Mouse (Mus musculus) kidney, embryonic 16.5 days (tissue): ENCODE results near the gene Lce3f. TPM values are rescaled to one million over a fixed set of nuclear protein-coding genes. Genes with fewer than 3 reads are reported as not detected.

Source experiments
- ATAC-seq: fragments of 200-750 bp; cut with Nextera tagmentation; 2 replicates; pipeline ENCODE4 v1.8.0; 2017; ENCODE audit warnings: moderate TSS enrichment; ENCODE audit not compliant: low FRiP score, low TSS enrichment
- H3K27ac ChIP-seq: fragments of 300-500 bp; sonication (generic); 2 replicates; pipeline ENCODE4 v1.5.1; 2014; ENCODE audit warnings: low read length
- H3K27me3 ChIP-seq: fragments of 300-500 bp; sonication (generic); 2 replicates; pipeline ENCODE4 v1.6.1; 2014; ENCODE audit warnings: low read length, control low read depth, mixed read lengths; ENCODE audit not compliant: insufficient read depth
- H3K36me3 ChIP-seq: fragments of 300-500 bp; sonication (generic); 2 replicates; pipeline ENCODE4 v1.6.1; 2014; ENCODE audit warnings: low read length, control low read depth, mixed read lengths; ENCODE audit not compliant: insufficient read depth
- H3K4me1 ChIP-seq: fragments of 300-500 bp; sonication (generic); 2 replicates; pipeline ENCODE4 v1.6.1; 2014; ENCODE audit warnings: low read length, control low read depth, mixed read lengths; ENCODE audit not compliant: insufficient read depth
- H3K4me2 ChIP-seq: fragments of 300-500 bp; sonication (generic); replicated peaks from 2 replicates; pipeline ENCODE4 v1.6.1; 2014; ENCODE audit warnings: low read depth, low read length
- H3K4me3 ChIP-seq: fragments of 300-500 bp; sonication (generic); 2 replicates; pipeline ENCODE4 v1.5.1; 2014; ENCODE audit warnings: mild to moderate bottlenecking, low read length
- H3K9ac ChIP-seq: fragments of 300-500 bp; sonication (generic); replicated peaks from 2 replicates; pipeline ENCODE4 v1.6.1; 2014; ENCODE audit warnings: low read length
- H3K9me3 ChIP-seq: fragments of 300-500 bp; sonication (generic); 2 replicates; pipeline ENCODE4 v1.6.1; 2016; ENCODE audit warnings: low read length, control low read depth
- WGBS: fragments of 180-500 bp; shearing (Covaris S2); extraction: QIAGEN DNeasy Blood & Tissue Kit; methylation state at CpG from one replicate; pipeline ENCODE4 v1.1.7; 2014; 5-methylcytosine and 5-hydroxymethylcytosine counted together
- polyA plus RNA-seq: library from polyadenylated mRNA; unstranded; fragments of >200 nt; fragmentation: Nextera tagmentation; extraction: Ambion mirVana; gene quantifications from 2 replicates; pipeline ENCODE4 v1.2.1, GENCODE M21; 2015

Lce3f gene
- polyA plus RNA-seq, 1 experiment from 2014 or later: not detected

DNA sequence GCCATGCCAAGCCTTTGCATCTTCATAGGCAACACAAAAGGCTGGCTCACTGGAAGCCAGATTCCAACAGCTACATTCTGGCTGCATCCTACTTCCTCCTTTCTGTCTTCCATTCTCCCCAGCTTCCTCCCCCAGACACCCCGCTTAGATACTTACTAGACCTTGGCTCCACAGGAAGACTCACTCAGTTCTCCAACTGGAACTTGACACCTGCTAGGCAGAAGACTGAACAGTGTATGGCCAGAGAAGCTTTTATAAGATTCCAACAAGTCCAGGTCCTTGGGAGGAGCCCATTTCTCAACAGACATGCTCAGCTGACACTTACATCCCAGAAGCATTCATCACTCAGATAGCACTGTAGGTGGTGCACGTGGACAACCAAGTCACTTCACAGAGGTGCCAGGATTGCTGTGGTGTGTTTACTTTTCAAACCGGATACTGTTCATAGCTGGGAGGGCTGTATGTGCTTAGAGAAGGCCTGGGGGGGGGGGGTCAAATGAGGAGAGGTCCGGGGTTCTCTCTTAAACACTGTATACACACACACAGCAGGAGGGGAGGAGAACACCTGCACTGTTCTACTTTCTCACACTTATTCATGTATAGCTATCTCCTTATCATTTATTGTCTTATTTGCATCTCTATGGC lies 23.6 kb downstream of the Lce3f start, which contains the start of gene Crct1:
Gene Crct1 (minus strand): TSS at position 228 of the 645 bp plus-strand sequence.
- Histone ChIP-seq H3K4me2 (peak within 1 kb of the TSS; percentile 76), H3K9me3 (no peaks in the 10 kb centered on the region), H3K36me3 (no peaks in the 10 kb centered on the region), H3K27me3 (no peaks in the 10 kb centered on the region), H3K27ac (peak within 1 kb of the TSS; percentile 41), H3K4me1 (0 out of 2 replicates have a peak, but pooled peaks cover 3% of the 10 kb centered on the region), H3K9ac (peak within 1 kb of the TSS; percentile 33), H3K4me3 (peak within 1 kb of the TSS; percentile 48)
- WGBS: 29% methylated on average over 4 of the region's 4 CpGs
- ATAC-seq: peak; percentile 56

DNA sequence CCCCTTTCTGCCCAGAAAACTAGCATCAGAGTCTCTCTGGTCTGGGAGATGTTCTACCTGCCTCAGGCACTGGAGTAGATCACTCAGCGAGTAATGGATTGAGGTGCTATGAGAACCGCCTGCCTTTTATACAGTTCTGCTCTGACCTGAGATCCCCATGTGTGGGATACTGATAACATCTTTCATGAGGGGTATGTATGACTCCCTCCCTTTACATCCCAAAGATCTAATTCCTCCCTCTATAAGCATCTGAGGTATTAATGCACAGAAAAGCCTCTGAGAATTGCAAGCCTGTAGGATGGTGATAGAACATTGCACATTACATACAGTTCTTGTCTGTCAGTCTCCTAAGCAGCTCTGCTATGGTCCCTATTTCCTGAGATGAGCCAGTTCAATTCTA lies 26.9 kb downstream of the Lce3f start, which contains the start of gene Lce1m:
Gene Lce1m (minus strand): TSS at position 101 of the 400 bp plus-strand sequence.
- Histone ChIP-seq H3K27me3 (no peaks in the 10 kb centered on the region), H3K9ac (no peak within 1 kb of the TSS), H3K27ac (no peak within 1 kb of the TSS), H3K4me2 (no peak within 1 kb of the TSS), H3K4me1 (0 out of 2 replicates have a peak, but pooled peaks cover 3% of the 10 kb centered on the region), H3K36me3 (no peaks in the 10 kb centered on the region), H3K9me3 (no peaks in the 10 kb centered on the region), H3K4me3 (no peak within 1 kb of the TSS)
- no peak for ATAC-seq
- WGBS: 94% methylated on average over 2 of the region's 2 CpGs

DNA sequence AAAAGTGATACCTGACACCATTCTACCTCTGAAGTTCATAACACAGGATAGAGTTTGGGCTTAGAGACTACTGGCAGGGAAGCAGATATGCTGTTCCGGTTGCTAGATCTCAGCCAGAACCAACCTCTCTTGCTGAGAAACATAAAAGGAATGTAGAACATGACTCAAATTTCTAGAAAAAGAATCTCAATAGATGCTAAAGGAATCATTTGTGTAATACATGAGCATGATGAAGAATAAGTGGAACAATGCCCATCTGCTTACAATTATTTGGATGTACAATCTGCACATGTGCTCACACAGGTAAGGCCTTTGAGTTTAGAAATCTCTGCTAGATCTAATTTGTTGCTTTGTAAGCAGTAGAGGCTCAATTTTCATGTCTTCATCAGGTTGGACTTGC lies 29.1 kb downstream of the Lce3f start:
- Histone ChIP-seq H3K4me1 (no peaks in the 10 kb centered on the region), H3K4me3 (no peak overlapping the region), H3K27ac (no peak overlapping the region), H3K27me3 (no peaks in the 10 kb centered on the region), H3K4me2 (no peak overlapping the region), H3K9ac (no peak overlapping the region), H3K9me3 (no peaks in the 10 kb centered on the region), H3K36me3 (no peaks in the 10 kb centered on the region)
- no peak for ATAC-seq
- 94% methylated on average over 1 of the region's 1 CpGs for WGBS

DNA sequence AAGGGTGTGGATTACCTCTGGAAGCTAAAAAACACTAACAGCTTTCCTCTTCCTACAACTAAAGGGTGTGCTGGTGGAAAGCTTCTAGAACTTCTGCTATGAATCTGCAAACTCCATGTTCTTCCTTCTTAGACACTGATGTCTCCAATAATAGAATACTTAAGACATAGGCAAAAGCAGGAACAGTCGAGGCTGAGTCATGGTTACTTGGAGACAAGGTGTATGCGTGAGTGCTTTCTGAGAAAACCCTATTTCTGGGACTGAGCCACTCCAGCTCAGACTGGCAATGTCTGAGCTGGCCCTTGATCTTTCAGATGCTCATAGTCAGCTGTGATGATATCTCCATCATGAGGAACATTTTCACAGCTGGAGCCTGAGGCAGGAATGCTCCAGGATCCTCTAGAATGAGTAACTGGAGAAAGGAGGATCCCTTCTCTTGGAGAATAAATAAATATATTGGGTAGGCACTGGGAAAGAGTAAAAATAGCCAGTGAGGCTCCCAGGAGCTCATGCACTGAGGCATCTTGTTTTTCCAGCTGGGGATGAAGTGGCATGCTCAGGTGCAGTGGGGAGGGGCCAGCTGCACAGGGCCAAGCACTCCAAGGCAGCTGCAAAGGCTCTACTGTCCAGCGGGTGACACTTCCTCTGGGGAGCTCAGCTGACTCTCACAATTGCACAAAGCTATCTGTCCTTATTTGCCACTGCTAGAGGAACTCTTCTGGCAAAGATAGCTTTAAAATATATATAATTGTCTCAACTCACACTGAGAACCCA lies 31.6 kb downstream of the Lce3f start:
- no peaks in the 10 kb centered on the region for H3K9me3 ChIP-seq
- no peaks in the 10 kb centered on the region for H3K27me3 ChIP-seq
- ATAC-seq: peak; percentile 87
- H3K36me3 ChIP-seq: no peaks in the 10 kb centered on the region
- H3K4me2 ChIP-seq: no peak overlapping the region
- WGBS: 55% methylated on average over 3 of the region's 3 CpGs
- no peaks in the 10 kb centered on the region for H3K4me1 ChIP-seq
- no peak overlapping the region for H3K4me3 ChIP-seq
- no peak overlapping the region for H3K27ac ChIP-seq
- no peak overlapping the region for H3K9ac ChIP-seq

DNA sequence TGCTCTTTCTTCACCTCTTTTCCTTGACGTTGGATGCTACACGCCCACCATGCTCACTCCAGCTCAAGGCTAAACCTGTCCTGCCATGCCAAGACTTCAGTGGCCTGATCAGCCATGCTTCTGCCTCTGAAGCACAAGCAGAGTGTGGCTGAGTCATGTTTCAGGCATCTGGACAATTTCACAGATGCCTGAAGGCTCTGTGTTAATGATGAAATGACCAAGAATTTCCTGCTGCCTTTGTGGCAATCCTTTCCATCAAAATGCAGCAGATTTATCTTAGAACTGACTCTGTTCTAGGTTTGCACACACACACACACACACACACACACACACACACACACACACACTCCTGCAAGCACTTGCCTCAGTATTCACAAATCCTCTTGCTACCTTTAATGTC lies 33.5 kb downstream of the Lce3f start:
- 65% methylated on average over 2 of the region's 2 CpGs for WGBS
- Histone ChIP-seq H3K36me3 (no peaks in the 10 kb centered on the region), H3K4me3 (no peak overlapping the region), H3K4me1 (no peaks in the 10 kb centered on the region), H3K4me2 (no peak overlapping the region), H3K27me3 (no peaks in the 10 kb centered on the region), H3K9me3 (no peaks in the 10 kb centered on the region), H3K27ac (no peak overlapping the region), H3K9ac (no peak overlapping the region)
- ATAC-seq: no peak

DNA sequence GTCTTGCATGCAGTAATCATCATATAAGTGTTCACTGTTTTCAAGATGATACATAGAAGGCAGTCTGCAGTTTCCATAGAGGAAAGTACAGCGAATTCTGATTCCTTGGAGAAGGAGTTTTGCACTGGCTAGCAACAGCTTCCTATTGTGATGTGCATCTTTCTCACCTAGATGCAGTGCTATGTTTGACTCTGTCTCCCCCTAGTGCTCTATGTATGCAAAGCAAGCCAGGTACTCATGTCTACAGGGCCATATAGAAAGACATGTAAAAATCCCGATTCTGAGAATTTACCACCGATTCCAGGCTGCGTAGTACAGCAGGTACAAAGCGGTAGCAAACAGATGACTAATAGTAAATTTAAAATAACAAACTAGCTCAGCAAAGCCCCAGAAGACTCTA lies 39.4 kb downstream of the Lce3f start:
- Histone ChIP-seq H3K4me3 (no peak overlapping the region), H3K9ac (no peak overlapping the region), H3K27me3 (no peaks in the 10 kb centered on the region), H3K27ac (no peak overlapping the region), H3K9me3 (no peaks in the 10 kb centered on the region), H3K4me2 (no peak overlapping the region), H3K36me3 (no peaks in the 10 kb centered on the region), H3K4me1 (no peaks in the 10 kb centered on the region)
- WGBS: 53% methylated on average over 5 of the region's 5 CpGs
- peak; percentile 69 for ATAC-seq

Other genes with a start within 250 kb of the Lce3f start
- gene Lce1g, start 239.9 kb upstream of the Lce3f start, polyA plus RNA-seq: 0.17 TPM in 1 of 2 replicates, not detected in the other
- not detected in 2 replicates for gene Lce1h, start 227.2 kb upstream of the Lce3f start, polyA plus RNA-seq
- gene Lce1i, start 213.3 kb upstream of the Lce3f start, polyA plus RNA-seq: not detected in 2 replicates
- gene Lce1j, start 201.7 kb upstream of the Lce3f start, polyA plus RNA-seq: not detected in 2 replicates
- gene Lce1k, start 184.3 kb upstream of the Lce3f start, polyA plus RNA-seq: not detected in 2 replicates
- 0.07 TPM in 1 of 2 replicates, not detected in the other for gene Kprp, start 165.0 kb upstream of the Lce3f start, polyA plus RNA-seq
- gene Lce1l, start 140.9 kb upstream of the Lce3f start, polyA plus RNA-seq: not detected in 2 replicates
- not detected in 2 replicates for gene 2310050C09Rik, start 122.0 kb upstream of the Lce3f start, polyA plus RNA-seq
- not detected in 2 replicates for gene Lce3a, start 66.0 kb upstream of the Lce3f start, polyA plus RNA-seq
- gene Lce3b, start 59.2 kb upstream of the Lce3f start, polyA plus RNA-seq: not detected in 2 replicates
- not detected in 2 replicates for gene Lce3c, start 47.7 kb upstream of the Lce3f start, polyA plus RNA-seq
- not detected in 2 replicates for gene Lce3d, start 34.8 kb upstream of the Lce3f start, polyA plus RNA-seq
- gene Lce3e, start 25.2 kb upstream of the Lce3f start, polyA plus RNA-seq: not detected in 2 replicates
- gene Crct1, start 23.5 kb downstream of the Lce3f start, polyA plus RNA-seq: 0.39 and 0.42 TPM in 2 replicates
- gene Lce1m, start 26.8 kb downstream of the Lce3f start, polyA plus RNA-seq: not detected in 2 replicates
- not detected in 2 replicates for gene Gm4858, start 76.6 kb downstream of the Lce3f start, polyA plus RNA-seq
- not detected in 2 replicates for gene Crnn, start 152.6 kb downstream of the Lce3f start, polyA plus RNA-seq
- not detected in 2 replicates for gene Flg2, start 205.1 kb downstream of the Lce3f start, polyA plus RNA-seq